Mouse (Mus musculus) E14TG2a.4 (cell line): ENCODE measurements at regions not wholly inside any gene's neighbourhood (a gene's known extent, or its start where the extent isn't known, plus 50 kb on each side); places are given as distances from the start of the nearest gene placed in this dataset.

Experiments
- H3K27me3 ChIP-seq: 2 replicates; pipeline ENCODE4 v1.6.1; 2014; ENCODE audit warnings: low read length, control low read depth; ENCODE audit not compliant: insufficient read depth
- H3K36me3 ChIP-seq: 2 replicates; pipeline ENCODE4 v1.6.1; 2014; ENCODE audit warnings: low read length, control low read depth; ENCODE audit not compliant: insufficient read depth
- H3K4me1 ChIP-seq: replicated peaks from 2 replicates; pipeline ENCODE4 v1.6.1; 2014; ENCODE audit warnings: low read depth, low read length, control low read depth
- H3K4me3 ChIP-seq: replicated peaks from 2 replicates; pipeline ENCODE4 v1.5.1; 2014; ENCODE audit warnings: mild to moderate bottlenecking, low read length
- H3K9me3 ChIP-seq: 2 replicates; pipeline ENCODE4 v1.6.1; 2014; ENCODE audit warnings: low read length, control low read depth
- CTCF ChIP-seq: conservative IDR thresholded peaks from 2 replicates; pipeline ENCODE4 v1.5.1; 2014; ENCODE audit warnings: low read length
- NANOG ChIP-seq: IDR thresholded peaks from 2 replicates; pipeline ENCODE4 v1.6.1; 2014; ENCODE audit warnings: borderline replicate concordance, low read length, mixed read lengths
- POU5F1 ChIP-seq: IDR thresholded peaks from 2 replicates; pipeline ENCODE4 v1.6.1; 2014; ENCODE audit warnings: low read length, borderline replicate concordance

DNA sequence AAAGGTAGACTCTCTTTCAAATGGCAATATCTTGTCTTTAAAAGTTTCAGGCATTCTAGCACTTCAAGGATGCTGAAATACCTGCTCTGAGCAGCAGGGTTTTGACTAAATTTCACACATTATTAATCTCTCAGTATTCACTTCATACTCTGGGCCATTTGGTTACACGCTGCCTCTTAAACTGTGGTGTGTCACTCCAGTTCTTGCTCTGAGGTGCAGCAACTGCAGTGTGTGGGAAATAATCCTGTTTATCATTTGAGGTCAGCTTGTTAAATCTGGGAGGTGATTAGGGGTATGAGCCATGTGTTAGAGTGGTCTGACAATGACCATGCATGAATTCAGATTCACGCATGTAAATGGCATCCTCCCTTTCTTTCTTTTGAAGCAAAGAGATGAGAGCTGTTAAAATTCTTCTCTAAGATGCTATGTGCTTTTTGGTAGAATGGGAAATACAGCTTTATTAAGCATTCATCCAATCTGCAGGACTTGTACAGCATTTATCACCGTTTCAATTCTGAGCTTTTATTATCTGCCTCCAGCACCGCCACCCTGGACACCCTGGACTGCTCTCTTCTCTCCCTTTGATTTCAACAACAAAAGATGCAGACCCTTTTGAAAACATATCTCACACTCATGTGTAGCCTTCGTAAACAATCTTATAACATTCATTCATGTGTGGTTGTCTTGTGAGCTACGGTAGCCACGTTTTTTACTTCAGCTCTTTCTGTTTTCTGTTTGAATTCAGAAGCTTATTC is 362.4 kb upstream of the Gm38303 start:
- H3K9me3 ChIP-seq, result peaks cover 5% of the 10 kb centered on the region; the same call in 1 of the 2 replicates
- no peak for TF ChIP-seq POU5F1
- TF ChIP-seq NANOG, result no peak
- no peak for TF ChIP-seq CTCF
- H3K4me1 ChIP-seq, result no peaks in the 10 kb centered on the region
- H3K36me3 ChIP-seq, result no peaks in the 10 kb centered on the region
- H3K27me3 ChIP-seq, result no peaks in the 10 kb centered on the region
- H3K4me3 ChIP-seq, result no peak overlapping the region

DNA sequence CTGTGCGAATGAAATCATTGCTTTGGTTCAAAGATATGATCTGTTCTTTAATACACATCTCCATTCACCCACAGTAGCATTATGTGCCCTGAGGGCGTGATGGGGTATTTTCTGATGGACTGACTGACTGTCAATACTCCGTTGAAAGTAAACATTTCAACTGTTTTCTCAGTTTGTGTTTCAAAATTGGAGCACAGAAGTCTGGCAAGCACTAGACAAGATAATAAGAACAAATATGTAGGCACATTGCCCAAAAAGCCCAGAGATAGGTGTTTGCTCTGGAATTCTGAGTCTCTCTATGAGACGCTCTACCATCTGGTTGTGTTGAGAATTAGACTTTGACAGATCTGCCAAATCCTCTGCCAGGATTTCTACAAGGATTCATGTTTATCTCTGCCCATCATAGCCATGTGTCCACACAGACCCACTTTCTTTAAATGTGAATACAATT is 350.0 kb upstream of the Gm38303 start:
- no peak overlapping the region for H3K4me3 ChIP-seq
- H3K4me1 ChIP-seq, result no peaks in the 10 kb centered on the region

DNA sequence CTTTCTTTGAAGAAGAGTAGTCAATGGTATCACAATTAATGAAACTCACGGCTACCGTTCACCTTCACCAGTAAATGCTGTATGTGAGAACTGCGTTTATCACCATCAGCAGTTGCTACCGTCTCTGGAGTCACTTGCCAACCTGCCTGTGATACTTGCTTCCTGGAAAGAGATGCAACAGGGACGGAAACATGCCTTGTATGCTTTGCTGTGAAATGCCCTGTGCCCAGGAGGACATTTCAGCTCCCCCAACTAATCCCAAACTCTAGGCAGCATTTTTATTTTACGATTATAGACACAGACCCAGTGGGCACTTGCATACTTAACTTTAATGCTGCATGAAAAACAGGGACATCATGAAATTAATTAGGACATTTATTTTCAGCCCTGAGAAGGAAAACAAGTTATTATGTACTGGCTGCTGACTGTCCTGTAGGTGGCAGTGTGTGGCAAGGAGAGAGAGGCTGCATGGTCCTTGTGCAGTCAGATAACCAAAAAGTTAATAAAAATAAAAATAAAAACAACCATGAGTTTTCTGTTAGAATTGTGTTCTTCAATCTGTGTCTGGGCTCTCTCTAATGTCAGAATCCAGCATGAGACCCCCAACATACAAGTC is 349.5 kb upstream of the Gm38303 start:
- Histone ChIP-seq H3K27me3 (no peaks in the 10 kb centered on the region), H3K9me3 (no peaks in the 10 kb centered on the region), H3K4me1 (no peaks in the 10 kb centered on the region), H3K4me3 (no peak overlapping the region), H3K36me3 (no peaks in the 10 kb centered on the region)
- TF ChIP-seq POU5F1 (no peak), CTCF (peak; percentile 74)

More for the DNA sequence above, 350.0 kb upstream of the Gm38303 start:
- Histone ChIP-seq H3K36me3 (no peaks in the 10 kb centered on the region), H3K9me3 (no peaks in the 10 kb centered on the region), H3K27me3 (no peaks in the 10 kb centered on the region)
- TF ChIP-seq POU5F1 (no peak), NANOG (no peak), CTCF (no peak)

DNA sequence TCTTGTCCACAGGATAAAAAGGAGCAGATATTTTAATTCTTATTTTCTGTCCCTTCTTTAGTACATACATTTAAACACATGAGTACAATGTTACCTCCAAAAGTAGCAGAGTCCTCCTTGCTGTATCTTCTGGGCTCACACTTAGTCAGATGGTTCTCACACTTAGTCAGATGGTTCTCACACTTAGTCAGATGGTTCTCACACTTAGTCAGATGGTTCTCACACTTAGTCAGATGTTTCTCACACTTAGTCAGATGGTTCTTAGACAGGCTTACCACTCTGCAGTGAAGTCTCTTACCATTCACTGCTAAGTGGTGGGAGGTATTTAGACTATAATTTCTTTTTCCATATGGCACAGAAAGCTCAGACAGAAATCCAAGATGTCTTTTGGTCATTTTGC is 346.5 kb upstream of the Gm38303 start:
- no peak for TF ChIP-seq CTCF
- TF ChIP-seq POU5F1, result no peak
- no peak for TF ChIP-seq NANOG

DNA sequence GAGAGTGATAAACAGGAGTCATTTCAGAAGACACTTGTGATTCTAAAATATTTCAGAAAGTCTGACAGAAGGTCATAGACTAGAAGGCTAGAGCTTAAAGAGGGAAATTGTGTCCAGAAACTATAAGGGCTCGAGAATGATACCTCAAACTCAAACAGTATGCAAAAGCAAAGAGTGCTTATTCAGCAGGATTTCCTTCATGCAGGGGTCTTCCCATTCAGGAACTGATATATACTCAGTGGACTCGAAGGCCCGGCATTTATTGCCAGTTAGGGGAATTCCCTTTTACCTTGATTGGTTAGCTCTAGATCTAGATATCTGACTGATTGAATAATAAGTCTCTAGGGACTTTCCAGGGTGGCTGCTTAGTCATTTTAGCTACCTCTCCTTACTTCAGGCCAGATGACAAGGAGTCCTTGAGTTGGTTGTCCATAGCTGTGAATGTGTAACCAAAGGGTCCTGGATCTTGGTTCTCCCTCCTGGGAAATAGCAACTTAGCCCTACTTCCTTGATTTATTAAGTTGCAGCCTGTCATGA is 312.6 kb upstream of the Gm38303 start:
- TF ChIP-seq POU5F1, result no peak
- no peak for TF ChIP-seq NANOG
- TF ChIP-seq CTCF, result no peak
- H3K27me3 ChIP-seq, result no peaks in the 10 kb centered on the region
- H3K36me3 ChIP-seq, result no peaks in the 10 kb centered on the region
- H3K9me3 ChIP-seq, result peaks cover under 1% of the 10 kb centered on the region; the same call in 1 of the 2 replicates
- H3K4me1 ChIP-seq, result no peaks in the 10 kb centered on the region
- no peak overlapping the region for H3K4me3 ChIP-seq

More for the DNA sequence above, 346.5 kb upstream of the Gm38303 start:
- no peak overlapping the region for H3K4me3 ChIP-seq
- no peaks in the 10 kb centered on the region for H3K27me3 ChIP-seq
- no peaks in the 10 kb centered on the region for H3K36me3 ChIP-seq
- H3K9me3 ChIP-seq, result no peaks in the 10 kb centered on the region
- no peaks in the 10 kb centered on the region for H3K4me1 ChIP-seq
